Mouse (Mus musculus): ENCODE data around the gene Ager. TPM values are rescaled to one million over a fixed set of nuclear protein-coding genes. Genes with fewer than 3 reads are reported as not detected.

Gene Ager
- polyA plus RNA-seq (2015; fragmentation: Nextera tagmentation; extraction: Ambion mirVana): 2.7 and 3.0 TPM in 2 replicates

DNA sequence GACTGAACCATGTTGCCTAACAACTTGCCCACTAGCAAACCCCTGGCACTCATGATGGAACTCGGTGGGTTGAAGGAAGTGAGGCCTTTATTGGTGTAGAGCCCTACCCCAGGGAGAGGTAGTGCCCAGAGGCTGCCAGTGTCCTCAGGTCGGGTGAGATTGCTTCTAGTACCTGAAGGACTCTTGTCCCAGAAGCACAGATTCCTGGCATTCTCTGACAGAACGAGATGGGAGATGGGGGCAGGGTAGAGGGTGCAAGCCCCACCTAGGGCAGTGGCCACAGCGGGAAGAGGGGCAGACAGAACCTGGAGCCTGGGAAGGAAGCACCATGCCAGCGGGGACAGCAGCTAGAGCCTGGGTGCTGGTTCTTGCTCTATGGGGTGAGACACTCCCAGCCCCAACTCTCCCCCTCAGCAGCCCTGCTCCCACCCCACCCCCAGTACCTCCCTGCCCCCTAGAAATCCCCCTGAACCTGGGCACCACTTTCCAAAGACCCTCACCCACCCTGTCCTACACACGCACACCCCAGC lies at the start of gene Ager:
Ager (plus strand) TSS at position 297 of the 530 bp plus-strand sequence.
- H3K4me1 ChIP-seq (ENCODE audit: control insufficient read depth, insufficient read depth, low read length): peaks cover 48% of the 10 kb centered on the region
- no peak within 1 kb of the TSS for H3K4me2 ChIP-seq (ENCODE audit: low read depth, low read length)
- H3K27me3 ChIP-seq (ENCODE audit: control insufficient read depth, insufficient read depth, low read length): no peaks in the 10 kb centered on the region
- H3K9me3 ChIP-seq (replicated peaks; ENCODE audit: control insufficient read depth, low read length): no peaks in the 10 kb centered on the region
- H3K4me3 ChIP-seq (replicated peaks; ENCODE audit: low read length): no peak within 1 kb of the TSS
- no peak for ATAC-seq (ENCODE audit: insufficient read depth, low FRiP score)
- peaks cover 22% of the 10 kb centered on the region for H3K36me3 ChIP-seq (ENCODE audit: control insufficient read depth, insufficient read depth, low read length)
- peak within 1 kb of the TSS; percentile 51; the same call in 1 of the 2 replicates for H3K9ac ChIP-seq (ENCODE audit: low read length)
- 19% methylated on average over 6 of the region's 6 CpGs for WGBS
- peak within 1 kb of the TSS; percentile 38; the same call in 1 of the 2 replicates for H3K27ac ChIP-seq (ENCODE audit: low read length)

GRCm38 (mm10) chr17:34549156-34549555 lies 48.5 kb upstream of the Ager start:
- no peak for ATAC-seq (ENCODE audit: insufficient read depth, low FRiP score)
- H3K9me3 ChIP-seq (replicated peaks; ENCODE audit: control insufficient read depth, low read length): no peaks in the 10 kb centered on the region
- no peaks in the 10 kb centered on the region for H3K27me3 ChIP-seq (ENCODE audit: control insufficient read depth, insufficient read depth, low read length)
- no peak overlapping the region for H3K9ac ChIP-seq (ENCODE audit: low read length)
- H3K36me3 ChIP-seq (ENCODE audit: control insufficient read depth, insufficient read depth, low read length): no peaks in the 10 kb centered on the region
- H3K4me3 ChIP-seq (replicated peaks; ENCODE audit: low read length): no peak overlapping the region
- no peak overlapping the region for H3K4me2 ChIP-seq (ENCODE audit: low read depth, low read length)
- no peak overlapping the region for H3K27ac ChIP-seq (ENCODE audit: low read length)
- WGBS: 83% methylated on average over 3 of the region's 3 CpGs
- H3K4me1 ChIP-seq (ENCODE audit: control insufficient read depth, insufficient read depth, low read length): no peaks in the 10 kb centered on the region

GRCm38 (mm10) chr17:34549843-34550242 lies 47.8 kb upstream of the Ager start:
- 74% methylated on average over 2 of the region's 2 CpGs for WGBS

DNA sequence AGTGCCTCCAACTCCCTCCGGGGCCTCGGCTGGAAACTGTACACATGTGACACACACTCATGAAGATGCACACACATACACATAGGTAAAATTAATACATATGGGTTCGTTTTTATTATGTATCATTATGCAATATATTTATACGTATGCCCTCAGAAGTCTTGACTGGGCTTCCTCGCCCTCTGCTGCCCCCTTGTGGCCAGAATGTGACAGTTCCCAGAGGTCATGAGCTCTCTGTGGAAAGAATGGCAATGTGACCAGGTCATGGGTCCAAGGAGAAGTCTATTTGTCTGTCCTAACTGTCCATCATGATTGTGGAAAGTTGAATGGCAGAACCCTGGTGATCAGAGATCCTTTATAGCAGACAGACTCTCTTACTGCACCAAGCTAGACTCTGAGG lies 42.2 kb upstream of the Ager start:
- Histone ChIP-seq H3K4me2 (ENCODE audit: low read depth, low read length) (no peak overlapping the region), H3K27ac (ENCODE audit: low read length) (no peak overlapping the region), H3K9me3 (replicated peaks; ENCODE audit: control insufficient read depth, low read length) (no peaks in the 10 kb centered on the region), H3K4me3 (replicated peaks; ENCODE audit: low read length) (no peak overlapping the region), H3K4me1 (ENCODE audit: control insufficient read depth, insufficient read depth, low read length) (no peaks in the 10 kb centered on the region), H3K27me3 (ENCODE audit: control insufficient read depth, insufficient read depth, low read length) (no peaks in the 10 kb centered on the region), H3K36me3 (ENCODE audit: control insufficient read depth, insufficient read depth, low read length) (no peaks in the 10 kb centered on the region), H3K9ac (ENCODE audit: low read length) (no peak overlapping the region)
- 14% methylated on average over 5 of the region's 5 CpGs for WGBS
- no peak for ATAC-seq (ENCODE audit: insufficient read depth, low FRiP score)

More at GRCm38 (mm10) chr17:34549843-34550242, 47.8 kb upstream of the Ager start:
- H3K9me3 ChIP-seq (replicated peaks; ENCODE audit: control insufficient read depth, low read length): no peaks in the 10 kb centered on the region
- no peaks in the 10 kb centered on the region for H3K4me1 ChIP-seq (ENCODE audit: control insufficient read depth, insufficient read depth, low read length)
- no peaks in the 10 kb centered on the region for H3K36me3 ChIP-seq (ENCODE audit: control insufficient read depth, insufficient read depth, low read length)
- H3K4me2 ChIP-seq (ENCODE audit: low read depth, low read length): no peak overlapping the region
- no peak overlapping the region for H3K4me3 ChIP-seq (replicated peaks; ENCODE audit: low read length)
- no peak overlapping the region for H3K9ac ChIP-seq (ENCODE audit: low read length)
- no peaks in the 10 kb centered on the region for H3K27me3 ChIP-seq (ENCODE audit: control insufficient read depth, insufficient read depth, low read length)
- H3K27ac ChIP-seq (ENCODE audit: low read length): no peak overlapping the region
- no peak for ATAC-seq (ENCODE audit: insufficient read depth, low FRiP score)

DNA sequence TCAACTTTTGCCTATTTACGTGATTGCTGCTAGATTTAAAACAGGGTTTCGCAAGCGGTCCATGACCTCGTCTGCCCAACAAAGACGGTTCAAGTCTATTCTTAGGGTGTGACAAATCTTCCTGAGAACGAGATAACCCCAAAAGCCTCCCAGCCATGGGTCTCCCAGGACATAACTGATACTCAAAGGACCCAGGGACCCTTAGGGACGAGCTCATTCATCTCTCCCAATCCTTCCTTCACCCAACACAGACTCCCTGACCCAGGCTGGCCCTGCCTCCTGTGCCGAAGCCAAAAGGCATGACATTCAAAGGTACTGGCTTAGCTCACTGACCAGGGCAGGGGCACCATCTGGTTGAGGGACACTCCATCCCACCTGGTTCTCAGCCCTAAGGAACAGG lies 41.3 kb upstream of the Ager start:
- Histone ChIP-seq H3K9ac (ENCODE audit: low read length) (no peak overlapping the region), H3K4me3 (replicated peaks; ENCODE audit: low read length) (no peak overlapping the region), H3K4me2 (ENCODE audit: low read depth, low read length) (no peak overlapping the region), H3K27ac (ENCODE audit: low read length) (no peak overlapping the region), H3K9me3 (replicated peaks; ENCODE audit: control insufficient read depth, low read length) (no peaks in the 10 kb centered on the region), H3K4me1 (ENCODE audit: control insufficient read depth, insufficient read depth, low read length) (no peaks in the 10 kb centered on the region), H3K27me3 (ENCODE audit: control insufficient read depth, insufficient read depth, low read length) (no peaks in the 10 kb centered on the region), H3K36me3 (ENCODE audit: control insufficient read depth, insufficient read depth, low read length) (no peaks in the 10 kb centered on the region)
- no peak for ATAC-seq (ENCODE audit: insufficient read depth, low FRiP score)
- WGBS: 77% methylated on average over 8 of the region's 8 CpGs

GRCm38 (mm10) chr17:34557411-34557810 lies 40.3 kb upstream of the Ager start:
- Histone ChIP-seq H3K36me3 (ENCODE audit: control insufficient read depth, insufficient read depth, low read length) (no peaks in the 10 kb centered on the region), H3K4me1 (ENCODE audit: control insufficient read depth, insufficient read depth, low read length) (no peaks in the 10 kb centered on the region), H3K27me3 (ENCODE audit: control insufficient read depth, insufficient read depth, low read length) (no peaks in the 10 kb centered on the region), H3K9me3 (replicated peaks; ENCODE audit: control insufficient read depth, low read length) (no peaks in the 10 kb centered on the region), H3K4me3 (replicated peaks; ENCODE audit: low read length) (no peak overlapping the region), H3K4me2 (ENCODE audit: low read depth, low read length) (no peak overlapping the region), H3K27ac (ENCODE audit: low read length) (no peak overlapping the region), H3K9ac (ENCODE audit: low read length) (no peak overlapping the region)
- no peak for ATAC-seq (ENCODE audit: insufficient read depth, low FRiP score)
- 65% methylated on average over 11 of the region's 11 CpGs for WGBS

DNA sequence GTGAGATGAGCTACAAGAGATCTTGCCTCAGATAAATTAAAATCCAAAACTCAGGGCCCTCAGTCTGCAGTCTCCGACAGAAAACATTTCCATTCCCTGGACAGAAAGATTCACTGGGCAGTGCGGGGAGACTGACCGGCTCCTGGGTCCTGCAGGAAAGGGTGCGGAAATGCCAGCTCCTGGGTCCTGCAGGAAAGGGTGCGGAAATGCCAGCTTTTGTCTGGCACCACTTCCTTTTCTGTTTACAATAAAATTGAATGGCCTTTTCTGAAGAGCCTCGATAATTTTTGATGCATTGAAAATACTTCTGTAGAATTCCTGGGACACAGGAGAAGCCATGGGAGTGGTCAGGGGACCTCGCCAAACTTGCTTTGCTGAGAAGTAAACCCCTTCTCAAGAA lies 38.5 kb upstream of the Ager start:
- Histone ChIP-seq H3K4me3 (replicated peaks; ENCODE audit: low read length) (no peak overlapping the region), H3K4me2 (ENCODE audit: low read depth, low read length) (no peak overlapping the region), H3K27me3 (ENCODE audit: control insufficient read depth, insufficient read depth, low read length) (no peaks in the 10 kb centered on the region), H3K27ac (ENCODE audit: low read length) (no peak overlapping the region), H3K9ac (ENCODE audit: low read length) (no peak overlapping the region), H3K36me3 (ENCODE audit: control insufficient read depth, insufficient read depth, low read length) (no peaks in the 10 kb centered on the region), H3K4me1 (ENCODE audit: control insufficient read depth, insufficient read depth, low read length) (peaks cover 3% of the 10 kb centered on the region), H3K9me3 (replicated peaks; ENCODE audit: control insufficient read depth, low read length) (no peaks in the 10 kb centered on the region)
- no peak for ATAC-seq (ENCODE audit: insufficient read depth, low FRiP score)
- 72% methylated on average over 7 of the region's 7 CpGs for WGBS

DNA sequence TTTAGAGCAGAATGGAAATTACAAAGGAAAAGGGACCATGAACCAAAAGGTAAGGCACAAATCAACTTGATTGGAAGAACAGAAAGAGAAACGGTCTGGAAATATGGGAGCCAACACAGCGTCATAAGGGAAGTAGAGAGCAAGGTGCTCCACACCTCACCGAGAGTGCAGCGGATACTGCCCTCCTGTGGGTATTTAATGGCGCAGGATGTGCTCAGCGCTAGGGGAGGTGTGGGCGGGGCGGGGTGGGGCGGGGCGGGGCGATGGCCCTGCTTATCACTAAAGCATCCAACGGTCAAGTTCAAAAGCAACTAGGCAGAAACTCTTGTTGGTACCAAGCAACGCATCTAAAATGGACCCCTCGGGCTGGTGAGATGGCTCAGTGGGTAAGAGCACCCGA lies 37.8 kb upstream of the Ager start:
- H3K4me1 ChIP-seq (ENCODE audit: control insufficient read depth, insufficient read depth, low read length): peaks cover 10% of the 10 kb centered on the region
- H3K4me2 ChIP-seq (ENCODE audit: low read depth, low read length): no peak overlapping the region
- no peaks in the 10 kb centered on the region for H3K27me3 ChIP-seq (ENCODE audit: control insufficient read depth, insufficient read depth, low read length)
- H3K9me3 ChIP-seq (replicated peaks; ENCODE audit: control insufficient read depth, low read length): no peaks in the 10 kb centered on the region
- WGBS: 24% methylated on average over 15 of the region's 15 CpGs
- H3K9ac ChIP-seq (ENCODE audit: low read length): no peak overlapping the region
- H3K27ac ChIP-seq (ENCODE audit: low read length): no peak overlapping the region
- no peaks in the 10 kb centered on the region for H3K36me3 ChIP-seq (ENCODE audit: control insufficient read depth, insufficient read depth, low read length)
- H3K4me3 ChIP-seq (replicated peaks; ENCODE audit: low read length): no peak overlapping the region
- ATAC-seq (ENCODE audit: insufficient read depth, low FRiP score): 0 out of 2 replicates have a peak, but pooled peaks have one; percentile 41

GRCm38 (mm10) chr17:34560438-34560837 lies 37.2 kb upstream of the Ager start:
- peaks cover 10% of the 10 kb centered on the region for H3K4me1 ChIP-seq (ENCODE audit: control insufficient read depth, insufficient read depth, low read length)
- H3K36me3 ChIP-seq (ENCODE audit: control insufficient read depth, insufficient read depth, low read length): no peaks in the 10 kb centered on the region
- no peak overlapping the region for H3K4me3 ChIP-seq (replicated peaks; ENCODE audit: low read length)
- H3K9me3 ChIP-seq (replicated peaks; ENCODE audit: control insufficient read depth, low read length): no peaks in the 10 kb centered on the region
- no peaks in the 10 kb centered on the region for H3K27me3 ChIP-seq (ENCODE audit: control insufficient read depth, insufficient read depth, low read length)
- no peak for ATAC-seq (ENCODE audit: insufficient read depth, low FRiP score)
- no peak overlapping the region for H3K4me2 ChIP-seq (ENCODE audit: low read depth, low read length)
- H3K27ac ChIP-seq (ENCODE audit: low read length): no peak overlapping the region
- no peak overlapping the region for H3K9ac ChIP-seq (ENCODE audit: low read length)
- 86% methylated on average over 6 of the region's 6 CpGs for WGBS

Data from stomach, embryonic 16.5 days (tissue).